In the genomic region with DNA sequence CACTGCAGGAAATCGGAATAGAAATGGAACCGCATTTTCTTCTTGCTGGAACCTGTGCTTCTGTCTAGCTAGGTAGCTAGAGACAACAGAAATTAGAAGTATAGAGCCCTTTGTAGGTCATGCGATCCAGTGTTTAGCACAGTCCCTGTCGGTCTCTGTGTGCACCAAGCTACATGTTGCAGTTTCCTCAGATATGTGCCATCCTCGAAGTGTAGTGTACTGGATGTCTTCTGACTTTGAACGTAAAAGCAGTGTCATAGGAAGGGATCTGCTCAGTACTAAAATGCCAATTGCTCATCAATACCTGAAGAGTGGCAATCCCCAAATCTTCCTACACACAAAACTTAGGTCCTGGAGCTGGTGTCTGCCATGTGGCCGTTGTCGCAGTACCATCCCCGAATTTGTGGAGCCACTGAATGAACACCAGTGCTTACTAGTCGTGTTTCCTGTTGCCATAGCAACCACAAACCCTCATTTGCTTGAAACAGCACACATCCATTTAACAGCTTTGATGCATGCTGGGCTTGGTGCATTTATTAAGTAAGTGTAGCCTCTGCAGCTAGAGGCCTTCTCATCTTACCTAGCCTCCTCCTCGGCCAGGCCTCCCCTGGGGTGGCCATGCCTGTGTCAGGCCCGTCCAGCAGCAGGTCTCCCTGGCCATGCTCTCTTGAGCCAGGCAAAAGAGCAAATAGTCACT, we compare ENCODE assay signal across 9 mouse cellular contexts.
A peak's percentile ranks its signal among the peaks of the same experiment; 100 is the strongest.
DNase-seq lines count a peak whose midpoint lies in the region; ATAC-seq lines count a peak whose summit lies in the region.
"Had no signal": no experiment of that assay in that cellular context is flagged by ENCODE, and none has a peak within 500 bp of the region (broad histone marks: within the 10 kb centered on the region; RNA-seq: fewer than 3 reads in every experiment).

No protein-coding gene starts in this region.

- H3K4me3 ChIP-seq in forebrain, embryonic 16.5 days (replicated peaks; ENCODE audit: low read length), result no peak overlapping the region
- H3K4me3 ChIP-seq in midbrain, embryonic 12.5 days, result no peak overlapping the region
- no peak overlapping the region for H3K4me3 ChIP-seq in kidney, embryonic 15.5 days (replicated peaks)

- 28% methylated on average over 12 of the region's 12 CpGs for WGBS in forebrain, embryonic 16.5 days
- 41% methylated on average over 12 of the region's 12 CpGs for WGBS in midbrain, embryonic 12.5 days
- 57% methylated on average over 12 of the region's 12 CpGs for whole genome bisulfite sequencing in kidney, embryonic 15.5 days

- DNase-seq in CD4-positive, CD25-positive, alpha-beta regulatory T cell, adult 2 months (ENCODE audit: low read depth, low spot score), result peak; percentile 65
- DNase-seq in ES-CJ7 (ENCODE audit: low read depth, low spot score), result peak; percentile 73
- DNase-seq in T-cell, adult 2 months (ENCODE audit: low spot score), result no peak
- DNase-seq: kidney, postnatal 14 days; thymus, adult 18-20 months had no signal

- no peaks in the 10 kb centered on the region for H3K9me3 ChIP-seq in forebrain, embryonic 16.5 days (ENCODE audit: control insufficient read depth, low read length)
- H3K9me3 ChIP-seq in midbrain, embryonic 12.5 days, result no peaks in the 10 kb centered on the region
- H3K9me3 ChIP-seq in kidney, embryonic 15.5 days (replicated peaks), result no peaks in the 10 kb centered on the region

- H3K27ac ChIP-seq in forebrain, embryonic 16.5 days (ENCODE audit: low read length), result peak overlapping the region; percentile 72
- peak overlapping the region; percentile 21; the same call in 1 of the 2 replicates for H3K27ac ChIP-seq in midbrain, embryonic 12.5 days (replicated peaks)
- no peak overlapping the region for H3K27ac ChIP-seq in kidney, embryonic 15.5 days

- ATAC-seq in forebrain, embryonic 16.5 days, result peak; percentile 83
- 0 out of 2 replicates have a peak, but pooled peaks have one; percentile 19 for ATAC-seq in midbrain, embryonic 12.5 days (ENCODE audit: low FRiP score, low read depth)
- no peak for ATAC-seq in erythroblast, adult 5-6 weeks (replicated peaks; ENCODE audit: low FRiP score, poor library complexity, severe bottlenecking)
- ATAC-seq in kidney, embryonic 15.5 days (replicated peaks; ENCODE audit: low FRiP score), result no peak

- H3K27me3 ChIP-seq in forebrain, embryonic 16.5 days (replicated peaks; ENCODE audit: control insufficient read depth, insufficient read depth, low read length), result no peaks in the 10 kb centered on the region
- H3K27me3 ChIP-seq in midbrain, embryonic 12.5 days, result peaks cover 3% of the 10 kb centered on the region; the same call in 1 of the 2 replicates
- H3K27me3 ChIP-seq in kidney, embryonic 15.5 days, result no peaks in the 10 kb centered on the region

- H3K4me2 ChIP-seq in forebrain, embryonic 16.5 days (ENCODE audit: low read length), result peak overlapping the region; percentile 8; the same call in 1 of the 2 replicates
- H3K4me2 ChIP-seq in midbrain, embryonic 12.5 days (replicated peaks), result no peak overlapping the region
- H3K4me2 ChIP-seq in kidney, embryonic 15.5 days, result no peak overlapping the region

- H3K9ac ChIP-seq in forebrain, embryonic 16.5 days (replicated peaks; ENCODE audit: low read depth, low read length), result peak overlapping the region; percentile 46
- no peak overlapping the region for H3K9ac ChIP-seq in midbrain, embryonic 12.5 days (replicated peaks)
- H3K9ac ChIP-seq in kidney, embryonic 15.5 days, result no peak overlapping the region

- H3K4me1 ChIP-seq in forebrain, embryonic 16.5 days (replicated peaks; ENCODE audit: control insufficient read depth, insufficient read depth, low read length), result peaks cover 54% of the 10 kb centered on the region
- peaks cover 37% of the 10 kb centered on the region for H3K4me1 ChIP-seq in midbrain, embryonic 12.5 days
- peaks cover 43% of the 10 kb centered on the region for H3K4me1 ChIP-seq in kidney, embryonic 15.5 days

- no peaks in the 10 kb centered on the region for H3K36me3 ChIP-seq in forebrain, embryonic 16.5 days (ENCODE audit: control insufficient read depth, insufficient read depth)
- H3K36me3 ChIP-seq in midbrain, embryonic 12.5 days, result no peaks in the 10 kb centered on the region
- H3K36me3 ChIP-seq in kidney, embryonic 15.5 days, result no peaks in the 10 kb centered on the region

Comparison
In these comparisons a context has a peak if more than half of its experiments do, and no peak if none do; other contexts are left out.
1. ATAC-seq: peak in forebrain, embryonic 16.5 days (single experiment) and midbrain, embryonic 12.5 days (single experiment); none in erythroblast, adult 5-6 weeks (single experiment) and kidney, embryonic 15.5 days (single experiment).